Mouse (Mus musculus) midbrain, embryonic 14.5 days (tissue): ENCODE measurements at regions not wholly inside any gene's neighbourhood (a gene's known extent, or its start where the extent isn't known, plus 50 kb on each side); places are given as distances from the start of the nearest gene placed in this dataset.
A peak's percentile ranks its signal among the peaks of the same experiment; 100 is the strongest.

Experiments used
- ATAC-seq: fragments of 200-750 bp; cut with Nextera tagmentation; 2 replicates; pipeline ENCODE4 v1.8.0; 2017; ENCODE audit warnings: moderate number of reproducible peaks, moderate library complexity; ENCODE audit not compliant: low FRiP score, low TSS enrichment
- DNase-seq: peaks from one replicate; pipeline ENCODE4 v3.0.0-alpha.2; 2015
- H3K27ac ChIP-seq: fragments of 300-500 bp; sonication (generic); replicated peaks from 2 replicates; pipeline ENCODE4 v1.5.1; 2014; ENCODE audit warnings: mild to moderate bottlenecking, low read depth, low read length, moderate library complexity
- H3K27me3 ChIP-seq: fragments of 300-500 bp; sonication (generic); 2 replicates; pipeline ENCODE4 v1.6.1; 2014; ENCODE audit warnings: low read length, control low read depth, mixed read lengths; ENCODE audit not compliant: control insufficient read depth, insufficient read depth
- H3K36me3 ChIP-seq: fragments of 300-500 bp; sonication (generic); 2 replicates; pipeline ENCODE4 v1.6.1; 2014; ENCODE audit warnings: low read length, control low read depth; ENCODE audit not compliant: control insufficient read depth, insufficient read depth
- H3K4me1 ChIP-seq: fragments of 300-500 bp; sonication (generic); 2 replicates; pipeline ENCODE4 v1.6.1; 2014; ENCODE audit warnings: mild to moderate bottlenecking, antibody characterized with exemption, low read length, control low read depth; ENCODE audit not compliant: control insufficient read depth, insufficient read depth
- H3K4me2 ChIP-seq: fragments of 300-500 bp; sonication (generic); 2 replicates; pipeline ENCODE4 v1.6.1; 2014; ENCODE audit warnings: mild to moderate bottlenecking, low read length, moderate library complexity
- H3K4me3 ChIP-seq: fragments of 300-500 bp; sonication (generic); replicated peaks from 2 replicates; pipeline ENCODE4 v1.5.1; 2014; ENCODE audit warnings: low read depth, low read length
- H3K9ac ChIP-seq: fragments of 300-500 bp; sonication (generic); replicated peaks from 2 replicates; pipeline ENCODE4 v1.6.1; 2014; ENCODE audit warnings: mild to moderate bottlenecking, low read length, moderate library complexity
- H3K9me3 ChIP-seq: fragments of 300-500 bp; sonication (generic); 2 replicates; pipeline ENCODE4 v1.6.1; 2016; ENCODE audit warnings: low read length, control low read depth, mixed read lengths; ENCODE audit not compliant: control insufficient read depth
- WGBS: fragments of 180-500 bp; shearing (Covaris S2); extraction: QIAGEN DNeasy Blood & Tissue Kit; methylation state at CpG from one replicate; pipeline ENCODE4 v1.1.7; 2014; 5-methylcytosine and 5-hydroxymethylcytosine counted together

DNA sequence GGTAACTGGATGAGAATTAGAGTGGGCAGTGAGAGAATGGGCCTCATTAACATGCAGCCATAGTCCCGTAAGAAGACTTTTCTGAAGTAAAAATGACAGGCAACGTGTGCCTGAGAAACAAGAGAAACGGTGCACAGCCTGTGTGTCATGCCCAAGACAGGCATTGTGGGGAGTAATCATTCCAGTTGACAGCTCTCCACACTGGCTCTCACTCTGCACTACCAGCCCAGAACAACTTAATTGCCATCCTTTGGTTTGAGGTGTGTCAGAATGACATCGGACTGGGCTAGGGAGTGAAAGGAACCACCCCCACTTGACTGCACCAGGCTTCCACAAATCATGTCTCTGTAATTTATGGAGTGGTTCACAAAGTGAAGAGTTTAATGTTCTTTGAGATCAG, 1104.9 kb downstream of the Pcdh7 start:
- H3K9ac ChIP-seq: no peak overlapping the region
- no peak overlapping the region for H3K4me2 ChIP-seq
- H3K36me3 ChIP-seq: no peaks in the 10 kb centered on the region
- DNase-seq (no peak), ATAC-seq (no peak)
- no peaks in the 10 kb centered on the region for H3K9me3 ChIP-seq
- H3K27ac ChIP-seq: no peak overlapping the region
- H3K4me1 ChIP-seq: no peaks in the 10 kb centered on the region
- no peak overlapping the region for H3K4me3 ChIP-seq
- WGBS: 42% methylated on average over 4 of the region's 4 CpGs
- H3K27me3 ChIP-seq: no peaks in the 10 kb centered on the region

GRCm38 (mm10) chr5:58825970-58826369, 1108.2 kb downstream of the Pcdh7 start:
- no peak overlapping the region for H3K4me3 ChIP-seq
- H3K27me3 ChIP-seq: no peaks in the 10 kb centered on the region
- H3K9me3 ChIP-seq: no peaks in the 10 kb centered on the region
- DNase-seq (peak; percentile 73), ATAC-seq (no peak)
- 55% methylated on average over 3 of the region's 3 CpGs for WGBS
- no peak overlapping the region for H3K27ac ChIP-seq
- no peaks in the 10 kb centered on the region for H3K36me3 ChIP-seq
- no peak overlapping the region for H3K9ac ChIP-seq
- H3K4me2 ChIP-seq: no peak overlapping the region
- H3K4me1 ChIP-seq: no peaks in the 10 kb centered on the region

DNA sequence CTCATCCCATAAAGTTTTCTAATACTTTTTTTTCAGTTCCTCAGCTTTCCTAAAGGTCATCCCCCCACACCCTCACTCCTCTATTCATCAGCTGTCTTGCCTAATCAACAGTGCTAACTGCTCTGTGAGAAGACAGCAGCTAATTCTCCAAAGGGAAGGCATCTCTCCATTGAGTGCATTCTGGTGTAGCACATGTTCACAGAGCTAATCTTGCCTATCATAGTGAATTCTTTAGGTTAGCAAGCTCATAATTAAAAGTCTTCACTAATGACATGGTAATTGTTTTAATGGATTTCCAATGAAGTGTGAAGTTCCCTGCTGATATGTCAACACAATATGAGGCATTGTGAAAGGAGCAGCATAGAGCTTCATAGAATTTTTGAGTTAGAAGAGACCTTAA, 1129.2 kb downstream of the Pcdh7 start:
- ATAC-seq (no peak), DNase-seq (no peak)

DNA sequence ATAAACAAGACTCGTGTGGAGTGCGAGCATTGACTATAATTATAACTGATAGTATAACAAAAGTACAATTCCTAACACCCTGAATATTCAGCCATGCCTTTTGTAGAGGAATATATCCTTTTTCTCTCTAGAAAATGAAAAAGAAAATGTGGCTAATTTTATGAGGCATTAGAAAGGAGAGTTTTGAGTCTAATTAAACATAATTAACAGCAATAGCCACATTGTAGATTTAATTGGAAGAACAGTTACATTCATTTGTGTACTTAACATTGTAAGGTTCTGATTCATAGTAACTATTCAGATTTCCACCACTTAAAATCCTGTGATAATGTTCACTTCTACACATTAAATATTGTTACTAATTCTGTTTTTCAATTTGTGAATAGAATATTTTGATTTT, 1140.2 kb downstream of the Pcdh7 start:
- DNase-seq: no peak
- no peak overlapping the region for H3K4me3 ChIP-seq
- ATAC-seq: no peak
- H3K9me3 ChIP-seq: no peaks in the 10 kb centered on the region
- no peak overlapping the region for H3K9ac ChIP-seq
- H3K27ac ChIP-seq: no peak overlapping the region
- no peaks in the 10 kb centered on the region for H3K27me3 ChIP-seq
- no peak overlapping the region for H3K4me2 ChIP-seq
- 96% methylated on average over 2 of the region's 2 CpGs for WGBS
- H3K4me1 ChIP-seq: no peaks in the 10 kb centered on the region
- H3K36me3 ChIP-seq: no peaks in the 10 kb centered on the region

More for the DNA sequence above, 1129.2 kb downstream of the Pcdh7 start:
- H3K27ac ChIP-seq: no peak overlapping the region
- no peak overlapping the region for H3K4me2 ChIP-seq
- H3K27me3 ChIP-seq: no peaks in the 10 kb centered on the region
- no peaks in the 10 kb centered on the region for H3K9me3 ChIP-seq
- no peaks in the 10 kb centered on the region for H3K4me1 ChIP-seq
- H3K36me3 ChIP-seq: no peaks in the 10 kb centered on the region
- no peak overlapping the region for H3K9ac ChIP-seq
- no peak overlapping the region for H3K4me3 ChIP-seq

- no peaks in the 10 kb centered on the region for H3K4me1 ChIP-seq
- 68% methylated on average over 3 of the region's 3 CpGs for WGBS
These were observed 1175.7 kb downstream of the Pcdh7 start for GRCm38 (mm10) chr5:58893493-58893892.

DNA sequence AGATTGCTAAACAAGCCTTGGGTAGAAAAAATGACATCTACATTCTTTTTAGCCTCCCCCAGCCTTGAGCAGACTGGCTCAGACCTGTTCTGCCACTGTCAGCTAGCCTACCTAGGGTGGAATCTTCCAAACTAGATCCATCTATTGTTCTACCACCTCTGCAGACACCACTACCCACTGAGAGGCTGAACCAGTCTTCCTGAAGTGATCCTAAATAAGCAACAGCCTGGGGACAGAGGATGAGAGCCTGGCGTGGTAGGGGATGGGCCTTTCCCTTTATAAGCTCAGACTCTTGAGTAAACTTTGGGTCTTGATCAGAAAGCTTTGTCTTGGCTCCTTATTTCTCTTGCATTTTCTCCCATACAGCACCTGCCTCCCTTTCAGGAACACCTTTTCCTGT, 1223.7 kb downstream of the Pcdh7 start:
- no peak overlapping the region for H3K9ac ChIP-seq
- H3K4me2 ChIP-seq: no peak overlapping the region
- no peaks in the 10 kb centered on the region for H3K9me3 ChIP-seq
- DNase-seq: no peak
- H3K4me3 ChIP-seq: no peak overlapping the region
- no peaks in the 10 kb centered on the region for H3K27me3 ChIP-seq
- no peak overlapping the region for H3K27ac ChIP-seq
- WGBS: 63% methylated on average over 1 of the region's 1 CpGs
- H3K4me1 ChIP-seq: no peaks in the 10 kb centered on the region
- H3K36me3 ChIP-seq: no peaks in the 10 kb centered on the region
- no peak for ATAC-seq

More at GRCm38 (mm10) chr5:58893493-58893892, 1175.7 kb downstream of the Pcdh7 start:
- no peak overlapping the region for H3K4me2 ChIP-seq
- no peak overlapping the region for H3K27ac ChIP-seq
- ATAC-seq (no peak), DNase-seq (no peak)
- no peaks in the 10 kb centered on the region for H3K27me3 ChIP-seq
- no peak overlapping the region for H3K4me3 ChIP-seq
- H3K9me3 ChIP-seq: no peaks in the 10 kb centered on the region
- no peaks in the 10 kb centered on the region for H3K36me3 ChIP-seq
- H3K9ac ChIP-seq: no peak overlapping the region

DNA sequence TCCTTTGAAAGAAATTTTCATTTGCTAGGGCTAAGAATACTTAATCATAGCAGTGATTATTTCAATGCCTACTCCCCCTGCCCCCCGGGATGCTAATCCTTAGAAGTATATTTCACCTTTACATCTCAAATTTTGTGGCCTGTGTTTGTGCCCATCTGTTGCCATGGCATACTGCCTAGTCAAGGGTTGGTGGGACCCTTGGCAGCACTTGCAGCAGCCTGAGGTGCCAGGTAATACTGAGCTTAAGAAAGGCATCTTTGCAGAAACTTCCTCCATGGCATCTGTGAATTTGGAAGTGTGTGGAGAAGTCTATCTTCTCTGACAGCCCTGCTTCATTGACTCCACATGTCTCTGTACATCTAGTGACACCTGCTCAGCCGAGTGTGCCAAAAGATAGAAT, 1257.5 kb downstream of the Pcdh7 start:
- WGBS: 83% methylated on average over 2 of the region's 2 CpGs
- no peak for ATAC-seq
- no peaks in the 10 kb centered on the region for H3K4me1 ChIP-seq

DNA sequence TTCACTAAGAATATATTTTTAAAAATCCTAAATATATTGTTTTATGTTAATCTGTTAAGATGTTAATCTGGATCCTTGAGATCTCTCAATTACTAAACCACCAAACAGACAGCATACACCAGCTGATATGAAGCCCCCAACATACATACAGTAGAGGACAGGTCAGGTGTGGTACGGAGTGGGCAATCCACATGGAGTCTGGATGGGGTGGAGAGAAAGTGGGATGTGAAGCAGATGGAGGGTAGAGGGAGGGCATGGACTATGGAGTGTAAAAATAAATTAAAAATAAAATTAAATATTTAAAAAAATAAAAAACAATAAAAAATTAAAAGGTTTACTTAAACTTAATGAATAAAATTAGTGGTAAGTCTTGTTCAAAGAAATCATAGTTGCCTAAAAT, 1270.0 kb downstream of the Pcdh7 start:
- no peaks in the 10 kb centered on the region for H3K9me3 ChIP-seq
- H3K4me3 ChIP-seq: no peak overlapping the region
- WGBS: 97% methylated on average over 1 of the region's 1 CpGs
- no peaks in the 10 kb centered on the region for H3K27me3 ChIP-seq
- H3K9ac ChIP-seq: no peak overlapping the region
- no peaks in the 10 kb centered on the region for H3K4me1 ChIP-seq
- H3K27ac ChIP-seq: no peak overlapping the region
- H3K36me3 ChIP-seq: no peaks in the 10 kb centered on the region
- H3K4me2 ChIP-seq: no peak overlapping the region
- ATAC-seq (no peak), DNase-seq (no peak)

More for the DNA sequence above, 1257.5 kb downstream of the Pcdh7 start:
- no peaks in the 10 kb centered on the region for H3K9me3 ChIP-seq
- no peak for DNase-seq
- H3K4me2 ChIP-seq: no peak overlapping the region
- H3K27me3 ChIP-seq: no peaks in the 10 kb centered on the region
- H3K27ac ChIP-seq: no peak overlapping the region
- H3K4me3 ChIP-seq: no peak overlapping the region
- no peaks in the 10 kb centered on the region for H3K36me3 ChIP-seq
- H3K9ac ChIP-seq: no peak overlapping the region
